Mouse (Mus musculus): ENCODE measurements around the gene Htr5b. TPM values are rescaled to one million over a fixed set of nuclear protein-coding genes. Genes with fewer than 3 reads are reported as not detected.

Htr5b gene
- polyA plus RNA-seq, 1 experiment: not detected

DNA sequence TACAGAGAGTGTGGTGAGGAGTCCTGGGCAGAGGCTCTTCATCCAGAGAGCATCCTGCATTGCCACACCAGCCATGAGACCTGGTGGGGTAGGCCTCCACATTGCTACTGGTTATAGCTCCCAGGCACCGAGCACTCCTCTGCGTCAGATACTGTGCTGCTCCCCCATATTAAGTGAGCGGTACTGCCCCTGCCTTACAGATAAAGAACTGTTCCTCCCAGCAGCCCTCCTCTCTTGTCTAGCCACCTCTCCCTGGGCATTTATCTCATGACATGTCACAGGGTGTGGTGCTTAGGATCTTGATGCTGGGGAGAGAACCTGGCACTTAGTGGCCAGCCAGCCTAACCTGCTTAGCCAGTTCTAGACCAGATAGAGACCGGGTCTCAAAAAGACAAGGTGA lies 31.2 kb downstream of the Htr5b start:
- TF ChIP-seq CTCF (IDR thresholded peaks at IDR 0.05; ENCODE audit: low read depth, low read length): no peak
- no peak for TF ChIP-seq POLR2A (IDR thresholded peaks at IDR 0.05; ENCODE audit: borderline replicate concordance, low read depth, low read length)
- Histone ChIP-seq H3K27ac (ENCODE audit: insufficient read depth, low read depth, low read length) (no peak overlapping the region), H3K4me3 (ENCODE audit: insufficient read depth, low read length) (no peak overlapping the region), H3K4me1 (ENCODE audit: control insufficient read depth, insufficient read depth, low read length) (no peaks in the 10 kb centered on the region)

DNA sequence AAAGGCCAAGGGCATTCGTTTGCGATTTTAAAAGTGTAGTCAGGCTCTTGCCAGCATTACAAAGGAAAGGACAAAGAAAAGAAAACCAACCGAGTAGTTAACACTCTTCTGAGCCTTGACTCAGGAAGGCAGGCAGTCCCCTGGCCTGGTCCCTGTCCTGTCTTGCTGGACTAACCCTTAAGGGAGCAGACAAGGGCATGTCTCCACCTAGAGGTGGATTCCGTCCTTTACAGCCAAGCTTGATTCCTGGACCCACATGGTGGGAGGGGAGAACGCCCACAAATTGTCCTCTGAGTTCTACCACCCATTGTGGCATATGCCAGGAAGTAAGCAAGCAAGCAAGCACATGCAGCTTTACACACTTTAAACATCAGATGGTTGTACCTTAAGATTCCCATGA lies 38.0 kb downstream of the Htr5b start:
- TF ChIP-seq POLR2A (IDR thresholded peaks at IDR 0.05; ENCODE audit: borderline replicate concordance, low read depth, low read length) (no peak), CTCF (IDR thresholded peaks at IDR 0.05; ENCODE audit: low read depth, low read length) (0 out of 2 replicates have a peak, but pooled peaks have one; percentile 15)
- Histone ChIP-seq H3K27ac (ENCODE audit: insufficient read depth, low read depth, low read length) (no peak overlapping the region), H3K4me1 (ENCODE audit: control insufficient read depth, insufficient read depth, low read length) (no peaks in the 10 kb centered on the region), H3K4me3 (ENCODE audit: insufficient read depth, low read length) (no peak overlapping the region)

DNA sequence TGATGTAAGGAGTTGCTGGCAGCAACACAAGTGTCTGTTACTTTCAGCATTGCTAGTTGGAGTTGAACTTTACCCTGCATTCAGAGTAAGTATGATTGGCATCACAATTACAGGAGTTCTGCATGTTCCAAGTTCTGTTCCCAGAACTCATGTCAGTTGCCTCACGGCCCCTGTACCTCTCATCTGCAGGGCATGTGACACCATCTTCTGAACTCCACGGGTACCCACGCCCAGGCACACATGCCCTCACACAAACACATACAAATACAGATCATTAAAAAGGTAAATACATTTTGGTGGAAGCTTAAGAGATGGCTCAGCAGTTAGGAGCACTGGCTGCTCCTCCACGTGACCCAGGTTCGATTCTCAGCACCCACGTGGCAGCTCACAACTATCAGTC lies 41.5 kb downstream of the Htr5b start:
- peaks cover 6% of the 10 kb centered on the region; the same call in 1 of the 2 replicates for H3K4me1 ChIP-seq (ENCODE audit: control insufficient read depth, insufficient read depth, low read length)
- no peak for TF ChIP-seq POLR2A (IDR thresholded peaks at IDR 0.05; ENCODE audit: borderline replicate concordance, low read depth, low read length)
- no peak for TF ChIP-seq CTCF (IDR thresholded peaks at IDR 0.05; ENCODE audit: low read depth, low read length)
- no peak overlapping the region for H3K4me3 ChIP-seq (ENCODE audit: insufficient read depth, low read length)
- H3K27ac ChIP-seq (ENCODE audit: insufficient read depth, low read depth, low read length): no peak overlapping the region

DNA sequence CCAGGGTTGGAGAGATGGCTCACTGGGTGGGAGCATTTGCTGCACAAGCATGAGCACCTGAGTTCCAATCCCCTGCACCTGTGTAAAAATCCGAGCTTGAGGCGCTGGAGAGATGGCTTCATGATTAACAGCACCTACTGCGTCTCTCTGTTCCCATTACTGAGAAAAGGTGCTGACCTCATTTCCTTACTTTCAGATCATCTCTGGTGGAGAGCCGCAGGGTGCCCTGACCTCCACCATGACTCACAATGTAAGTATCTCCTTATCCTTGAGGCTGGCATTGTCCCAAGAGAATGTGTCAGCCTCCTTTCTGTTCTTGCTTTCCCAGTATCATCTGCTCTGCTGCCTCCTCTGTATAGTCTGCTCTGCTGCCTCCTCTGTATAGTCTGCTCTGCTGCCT lies 45.2 kb downstream of the Htr5b start:
- Histone ChIP-seq H3K4me3 (ENCODE audit: insufficient read depth, low read length) (no peak overlapping the region), H3K4me1 (ENCODE audit: control insufficient read depth, insufficient read depth, low read length) (peaks cover 6% of the 10 kb centered on the region; the same call in 1 of the 2 replicates), H3K27ac (ENCODE audit: insufficient read depth, low read depth, low read length) (no peak overlapping the region)
- TF ChIP-seq CTCF (IDR thresholded peaks at IDR 0.05; ENCODE audit: low read depth, low read length) (no peak), POLR2A (IDR thresholded peaks at IDR 0.05; ENCODE audit: borderline replicate concordance, low read depth, low read length) (no peak)

DNA sequence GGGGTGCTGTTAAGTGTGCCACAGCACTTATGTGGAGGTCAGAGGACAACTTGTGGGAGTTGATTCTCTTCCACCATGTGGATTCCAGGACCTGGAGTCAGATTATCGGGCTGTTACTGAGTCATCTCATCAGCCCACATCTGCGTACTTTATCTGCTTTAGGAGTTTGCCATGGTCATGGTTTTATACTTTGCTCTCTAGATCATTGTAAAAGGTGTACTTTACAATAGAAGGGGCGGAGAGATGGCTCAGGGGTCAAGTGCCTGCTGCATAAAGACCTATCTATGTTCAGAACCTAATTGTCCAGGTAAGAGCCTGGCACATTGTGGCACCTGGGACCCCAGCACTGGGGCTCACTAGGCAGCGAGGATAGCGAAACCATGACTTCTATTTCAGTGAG lies 48.9 kb downstream of the Htr5b start:
- H3K27ac ChIP-seq (ENCODE audit: insufficient read depth, low read depth, low read length): no peak overlapping the region
- H3K4me3 ChIP-seq (ENCODE audit: insufficient read depth, low read length): no peak overlapping the region
- TF ChIP-seq CTCF (IDR thresholded peaks at IDR 0.05; ENCODE audit: low read depth, low read length) (no peak), POLR2A (IDR thresholded peaks at IDR 0.05; ENCODE audit: borderline replicate concordance, low read depth, low read length) (no peak)

DNA sequence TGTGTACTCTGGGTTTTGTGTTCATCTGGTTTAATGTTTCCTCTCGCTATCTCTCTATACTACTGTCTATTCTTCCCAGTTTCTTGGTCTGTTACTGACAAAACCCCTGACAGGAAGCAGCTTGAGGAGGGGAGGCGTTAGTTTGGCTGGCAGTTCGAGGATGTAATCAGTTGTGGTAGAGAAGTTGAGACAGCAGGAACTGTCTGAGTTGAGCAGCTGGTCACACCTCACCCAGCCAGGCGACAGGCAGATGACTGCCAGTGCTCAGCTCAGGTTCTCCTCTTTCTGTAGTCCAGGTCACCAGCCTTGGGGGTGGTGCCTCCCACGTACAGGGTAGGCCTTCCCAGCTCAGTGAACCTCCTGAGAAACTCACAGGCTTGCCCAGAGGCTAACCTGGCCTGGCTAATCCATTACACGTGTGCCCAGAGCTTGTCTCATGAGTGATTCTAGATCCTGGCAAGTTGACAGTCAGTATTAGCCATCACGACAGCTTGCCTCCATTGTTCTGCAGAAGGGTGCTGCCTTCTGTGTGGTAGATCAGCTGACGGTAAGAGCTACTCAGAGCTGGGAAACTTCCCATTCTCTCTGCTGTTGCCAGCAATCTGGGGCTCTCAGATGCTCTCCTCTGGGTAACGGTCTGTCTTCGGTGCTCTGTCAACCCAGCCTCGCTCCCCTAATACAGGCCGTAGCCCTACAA lies 49.8 kb downstream of the Htr5b start:
- H3K4me3 ChIP-seq (ENCODE audit: insufficient read depth, low read length): no peak overlapping the region
- TF ChIP-seq POLR2A (IDR thresholded peaks at IDR 0.05; ENCODE audit: borderline replicate concordance, low read depth, low read length): no peak
- TF ChIP-seq CTCF (IDR thresholded peaks at IDR 0.05; ENCODE audit: low read depth, low read length): no peak
- H3K4me1 ChIP-seq (ENCODE audit: control insufficient read depth, insufficient read depth, low read length): peaks cover 6% of the 10 kb centered on the region; the same call in 1 of the 2 replicates
- H3K27ac ChIP-seq (ENCODE audit: insufficient read depth, low read depth, low read length): no peak overlapping the region

More for the DNA sequence above, 48.9 kb downstream of the Htr5b start:
- peaks cover 6% of the 10 kb centered on the region; the same call in 1 of the 2 replicates for H3K4me1 ChIP-seq (ENCODE audit: control insufficient read depth, insufficient read depth, low read length)

DNA sequence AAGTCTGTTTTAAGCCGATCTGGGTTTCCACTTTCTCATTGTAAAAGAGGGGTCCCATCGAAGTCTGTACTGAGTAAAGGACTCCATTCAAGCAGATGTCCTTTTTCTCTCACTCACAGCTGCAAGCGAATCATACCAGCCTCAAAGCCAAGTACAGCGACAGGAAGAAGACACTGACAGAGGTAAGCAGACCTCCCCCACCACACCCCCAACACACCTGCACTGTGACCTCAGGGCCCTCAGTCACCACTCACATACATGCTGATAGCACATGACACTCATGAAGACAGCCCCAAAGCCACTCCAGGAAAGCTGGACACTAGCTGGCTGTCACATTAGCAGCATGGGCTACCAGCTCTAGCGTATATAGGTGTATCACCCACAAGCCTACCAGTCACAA lies 50.5 kb downstream of the Htr5b start:
- Histone ChIP-seq H3K4me3 (ENCODE audit: insufficient read depth, low read length) (no peak overlapping the region), H3K4me1 (ENCODE audit: control insufficient read depth, insufficient read depth, low read length) (peaks cover 3% of the 10 kb centered on the region; the same call in 1 of the 2 replicates), H3K27ac (ENCODE audit: insufficient read depth, low read depth, low read length) (no peak overlapping the region)
- no peak for TF ChIP-seq POLR2A (IDR thresholded peaks at IDR 0.05; ENCODE audit: borderline replicate concordance, low read depth, low read length)
- TF ChIP-seq CTCF (IDR thresholded peaks at IDR 0.05; ENCODE audit: low read depth, low read length): no peak

DNA sequence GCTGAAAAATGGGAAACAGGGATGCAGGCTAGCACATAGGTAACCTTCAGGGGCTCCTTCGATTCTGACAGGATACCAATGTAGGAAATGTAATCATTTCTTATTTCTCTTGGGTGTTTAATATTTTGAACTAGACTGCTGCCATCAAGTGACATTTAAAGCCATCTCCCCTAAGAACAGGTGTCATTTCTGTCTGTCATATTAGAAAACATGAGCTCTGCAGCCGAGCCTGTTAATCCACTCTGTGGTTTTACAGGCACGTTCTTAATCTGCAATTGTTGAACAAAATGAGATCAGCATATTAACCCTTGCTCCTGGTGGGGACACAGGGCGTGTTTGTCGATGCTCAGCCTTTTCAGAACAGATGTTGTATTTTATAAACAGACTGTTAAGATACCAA lies 56.8 kb downstream of the Htr5b start:
- no peaks in the 10 kb centered on the region for H3K4me1 ChIP-seq (ENCODE audit: control insufficient read depth, insufficient read depth, low read length)
- no peak overlapping the region for H3K4me3 ChIP-seq (ENCODE audit: insufficient read depth, low read length)
- TF ChIP-seq CTCF (IDR thresholded peaks at IDR 0.05; ENCODE audit: low read depth, low read length) (no peak), POLR2A (IDR thresholded peaks at IDR 0.05; ENCODE audit: borderline replicate concordance, low read depth, low read length) (no peak)
- no peak overlapping the region for H3K27ac ChIP-seq (ENCODE audit: insufficient read depth, low read depth, low read length)

DNA sequence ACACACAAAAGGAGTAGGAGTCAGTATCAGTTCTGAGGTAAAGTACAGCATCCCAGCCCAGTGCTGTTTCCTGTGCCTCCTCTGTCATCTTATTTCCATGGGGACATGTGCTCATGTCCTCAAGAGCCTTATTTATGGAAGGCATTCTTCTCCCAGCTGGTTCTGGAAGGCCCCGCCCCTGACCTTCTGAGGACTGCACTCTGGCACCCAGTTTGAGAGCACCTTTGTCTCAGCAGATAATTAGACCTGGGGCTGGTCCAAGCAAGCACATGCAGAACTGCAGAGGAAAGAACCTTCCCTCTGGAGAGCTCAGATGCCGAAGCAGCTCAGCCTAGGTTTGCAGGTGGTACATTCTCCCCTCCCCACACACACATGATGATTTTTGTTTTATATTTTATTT lies 60.0 kb downstream of the Htr5b start:
- no peak overlapping the region for H3K4me3 ChIP-seq (ENCODE audit: insufficient read depth, low read length)
- TF ChIP-seq POLR2A (IDR thresholded peaks at IDR 0.05; ENCODE audit: borderline replicate concordance, low read depth, low read length): no peak
- no peak for TF ChIP-seq CTCF (IDR thresholded peaks at IDR 0.05; ENCODE audit: low read depth, low read length)
- peaks cover 20% of the 10 kb centered on the region for H3K4me1 ChIP-seq (ENCODE audit: control insufficient read depth, insufficient read depth, low read length)
- no peak overlapping the region for H3K27ac ChIP-seq (ENCODE audit: insufficient read depth, low read depth, low read length)

DNA sequence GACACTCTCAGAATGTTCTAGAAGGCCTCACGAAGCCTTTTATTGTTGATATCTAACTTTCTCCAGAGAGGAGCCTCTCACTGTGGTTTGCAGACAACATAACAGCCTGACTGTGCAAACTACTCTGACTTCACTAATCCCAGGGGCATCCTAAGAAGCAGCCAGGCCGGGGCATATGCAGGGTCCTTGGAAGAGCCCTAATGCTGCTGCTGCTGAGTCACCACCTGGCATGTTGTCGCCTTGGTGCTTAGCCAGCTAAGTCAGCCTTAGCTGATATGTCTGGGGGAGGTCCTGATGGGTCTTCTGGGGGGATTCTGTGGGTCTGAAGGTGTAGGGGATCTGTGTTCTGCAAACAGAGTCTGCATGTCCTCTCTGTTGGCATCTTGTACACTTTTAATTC lies 62.0 kb downstream of the Htr5b start:
- Histone ChIP-seq H3K27ac (ENCODE audit: insufficient read depth, low read depth, low read length) (no peak overlapping the region), H3K4me3 (ENCODE audit: insufficient read depth, low read length) (no peak overlapping the region), H3K4me1 (ENCODE audit: control insufficient read depth, insufficient read depth, low read length) (peaks cover 39% of the 10 kb centered on the region)
- TF ChIP-seq POLR2A (IDR thresholded peaks at IDR 0.05; ENCODE audit: borderline replicate concordance, low read depth, low read length): no peak
- no peak for TF ChIP-seq CTCF (IDR thresholded peaks at IDR 0.05; ENCODE audit: low read depth, low read length)
